Mouse (Mus musculus) limb, embryonic 13.5 days (tissue): ENCODE data around the gene Sik3. TPM values are rescaled to one million over a fixed set of nuclear protein-coding genes. Genes with fewer than 3 reads are reported as not detected.

Experiments
- ATAC-seq: fragments of 200-750 bp; cut with Nextera tagmentation; 2 replicates; pipeline ENCODE4 v1.8.0; 2017; ENCODE audit warnings: low read depth, moderate number of reproducible peaks, moderate TSS enrichment; ENCODE audit not compliant: low FRiP score
- H3K27ac ChIP-seq: fragments of 300-500 bp; sonication (generic); 2 replicates; pipeline ENCODE4 v1.5.1; 2015; ENCODE audit warnings: inconsistent platforms, mild to moderate bottlenecking, moderate library complexity
- H3K27me3 ChIP-seq: fragments of 300-500 bp; sonication (generic); 2 replicates; pipeline ENCODE4 v1.6.1; 2015; ENCODE audit warnings: mild to moderate bottlenecking, inconsistent platforms
- H3K36me3 ChIP-seq: fragments of 300-500 bp; sonication (generic); 2 replicates; pipeline ENCODE4 v1.6.1; 2015; ENCODE audit warnings: inconsistent platforms, mild to moderate bottlenecking, moderate library complexity
- H3K4me1 ChIP-seq: fragments of 300-500 bp; sonication (generic); 2 replicates; pipeline ENCODE4 v1.6.1; 2015; ENCODE audit warnings: inconsistent platforms
- H3K4me2 ChIP-seq: fragments of 300-500 bp; sonication (generic); replicated peaks from 2 replicates; pipeline ENCODE4 v1.6.1; 2015; ENCODE audit warnings: inconsistent platforms, mild to moderate bottlenecking, moderate library complexity
- H3K4me3 ChIP-seq: fragments of 300-500 bp; sonication (generic); 2 replicates; pipeline ENCODE4 v1.5.1; 2015; ENCODE audit warnings: moderate library complexity, mild to moderate bottlenecking, inconsistent platforms
- H3K9ac ChIP-seq: fragments of 300-500 bp; sonication (generic); 2 replicates; pipeline ENCODE4 v1.6.1; 2015; ENCODE audit warnings: mild to moderate bottlenecking, inconsistent platforms
- H3K9me3 ChIP-seq: fragments of 300-500 bp; sonication (generic); 2 replicates; pipeline ENCODE4 v1.6.1; 2016; ENCODE audit warnings: inconsistent platforms
- WGBS: fragments of 180-500 bp; shearing (Covaris S2); methylation state at CpG from one replicate; pipeline ENCODE4 v1.1.7; 2015; 5-methylcytosine and 5-hydroxymethylcytosine counted together
- polyA plus RNA-seq: library from polyadenylated mRNA; unstranded; fragments of >200 nt; fragmentation: Nextera tagmentation; extraction: Ambion mirVana; gene quantifications from 2 replicates; pipeline ENCODE4 v1.2.1, GENCODE M21; 2015

Gene Sik3
- polyA plus RNA-seq, 1 experiment from 2014 or later, result 8.2 TPM

GRCm38 (mm10) chr9:46066711-46067110 is 54.1 kb downstream of the Sik3 start:
- Histone ChIP-seq H3K4me3 (no peak overlapping the region), H3K9me3 (no peaks in the 10 kb centered on the region), H3K9ac (no peak overlapping the region), H3K4me2 (no peak overlapping the region), H3K27ac (no peak overlapping the region), H3K27me3 (no peaks in the 10 kb centered on the region), H3K4me1 (peaks cover 42% of the 10 kb centered on the region), H3K36me3 (no peaks in the 10 kb centered on the region)
- 70% methylated on average over 4 of the region's 4 CpGs for WGBS
- ATAC-seq, result no peak

- peaks cover 43% of the 10 kb centered on the region for H3K4me1 ChIP-seq
- no peaks in the 10 kb centered on the region for H3K36me3 ChIP-seq
- H3K4me2 ChIP-seq, result no peak overlapping the region
- H3K9ac ChIP-seq, result no peak overlapping the region
- H3K9me3 ChIP-seq, result no peaks in the 10 kb centered on the region
- WGBS, result 38% methylated on average over 7 of the region's 7 CpGs
- peak overlapping the region; percentile 28; the same call in 1 of the 2 replicates for H3K27ac ChIP-seq
- H3K27me3 ChIP-seq, result no peaks in the 10 kb centered on the region
- H3K4me3 ChIP-seq, result no peak overlapping the region
- 0 out of 2 replicates have a peak, but pooled peaks have one; percentile 48 for ATAC-seq
Observed at GRCm38 (mm10) chr9:46067691-46068090, 55.1 kb downstream of the Sik3 start.

GRCm38 (mm10) chr9:46069013-46069412 is 56.4 kb downstream of the Sik3 start:
- no peak overlapping the region for H3K9ac ChIP-seq
- H3K4me2 ChIP-seq, result no peak overlapping the region
- ATAC-seq, result no peak
- H3K4me1 ChIP-seq, result peaks cover 50% of the 10 kb centered on the region
- no peaks in the 10 kb centered on the region for H3K27me3 ChIP-seq
- H3K36me3 ChIP-seq, result no peaks in the 10 kb centered on the region
- no peak overlapping the region for H3K4me3 ChIP-seq
- WGBS, result 81% methylated on average over 4 of the region's 4 CpGs
- H3K9me3 ChIP-seq, result no peaks in the 10 kb centered on the region
- H3K27ac ChIP-seq, result no peak overlapping the region

- H3K9me3 ChIP-seq, result no peaks in the 10 kb centered on the region
- H3K4me1 ChIP-seq, result peaks cover 43% of the 10 kb centered on the region
- ATAC-seq, result no peak
- 66% methylated on average over 9 of the region's 9 CpGs for WGBS
- no peaks in the 10 kb centered on the region for H3K36me3 ChIP-seq
- H3K9ac ChIP-seq, result no peak overlapping the region
- H3K27me3 ChIP-seq, result no peaks in the 10 kb centered on the region
- H3K4me2 ChIP-seq, result no peak overlapping the region
- H3K4me3 ChIP-seq, result no peak overlapping the region
- no peak overlapping the region for H3K27ac ChIP-seq
Observed at GRCm38 (mm10) chr9:46072101-46072835, 59.6 kb downstream of the Sik3 start.

GRCm38 (mm10) chr9:46073443-46073842 is 60.8 kb downstream of the Sik3 start:
- Histone ChIP-seq H3K27ac (no peak overlapping the region), H3K27me3 (no peaks in the 10 kb centered on the region)
- 54% methylated on average over 3 of the region's 3 CpGs for WGBS

GRCm38 (mm10) chr9:46075578-46075977 is 63.0 kb downstream of the Sik3 start:
- no peak for ATAC-seq
- no peaks in the 10 kb centered on the region for H3K36me3 ChIP-seq
- H3K4me1 ChIP-seq, result peaks cover 23% of the 10 kb centered on the region
- H3K27me3 ChIP-seq, result no peaks in the 10 kb centered on the region
- H3K4me3 ChIP-seq, result no peak overlapping the region
- 72% methylated on average over 2 of the region's 2 CpGs for WGBS
- no peak overlapping the region for H3K27ac ChIP-seq
- H3K9me3 ChIP-seq, result no peaks in the 10 kb centered on the region
- no peak overlapping the region for H3K4me2 ChIP-seq
- no peak overlapping the region for H3K9ac ChIP-seq

More at GRCm38 (mm10) chr9:46073443-46073842, 60.8 kb downstream of the Sik3 start:
- H3K9me3 ChIP-seq, result no peaks in the 10 kb centered on the region
- H3K4me3 ChIP-seq, result no peak overlapping the region
- no peak overlapping the region for H3K9ac ChIP-seq
- H3K4me1 ChIP-seq, result peaks cover 35% of the 10 kb centered on the region
- H3K36me3 ChIP-seq, result no peaks in the 10 kb centered on the region
- no peak for ATAC-seq
- H3K4me2 ChIP-seq, result no peak overlapping the region

GRCm38 (mm10) chr9:46082381-46082821 is 69.8 kb downstream of the Sik3 start:
- Histone ChIP-seq H3K36me3 (no peaks in the 10 kb centered on the region), H3K4me1 (peaks cover 15% of the 10 kb centered on the region), H3K27ac (no peak overlapping the region), H3K9ac (no peak overlapping the region), H3K27me3 (no peaks in the 10 kb centered on the region), H3K4me3 (no peak overlapping the region), H3K4me2 (no peak overlapping the region), H3K9me3 (no peaks in the 10 kb centered on the region)
- WGBS, result 58% methylated on average over 6 of the region's 6 CpGs
- ATAC-seq, result no peak

GRCm38 (mm10) chr9:46083490-46083893 is 70.9 kb downstream of the Sik3 start:
- Histone ChIP-seq H3K4me1 (peaks cover 15% of the 10 kb centered on the region), H3K9ac (no peak overlapping the region), H3K4me2 (no peak overlapping the region), H3K27me3 (no peaks in the 10 kb centered on the region), H3K9me3 (no peaks in the 10 kb centered on the region), H3K36me3 (no peaks in the 10 kb centered on the region), H3K27ac (no peak overlapping the region), H3K4me3 (no peak overlapping the region)
- 91% methylated on average over 7 of the region's 7 CpGs for WGBS
- ATAC-seq, result no peak

- Histone ChIP-seq H3K36me3 (no peaks in the 10 kb centered on the region), H3K27me3 (no peaks in the 10 kb centered on the region), H3K9ac (no peak overlapping the region), H3K4me2 (no peak overlapping the region), H3K4me3 (no peak overlapping the region), H3K27ac (no peak overlapping the region), H3K4me1 (peaks cover 15% of the 10 kb centered on the region), H3K9me3 (no peaks in the 10 kb centered on the region)
- 38% methylated on average over 6 of the region's 7 CpGs for WGBS
- ATAC-seq, result no peak
Observed at GRCm38 (mm10) chr9:46085898-46086297, 73.3 kb downstream of the Sik3 start.

GRCm38 (mm10) chr9:46086826-46087225 is 74.2 kb downstream of the Sik3 start:
- WGBS, result 67% methylated on average over 3 of the region's 3 CpGs
- H3K4me3 ChIP-seq, result no peak overlapping the region
- peaks cover 13% of the 10 kb centered on the region for H3K4me1 ChIP-seq
- no peak overlapping the region for H3K27ac ChIP-seq
- no peaks in the 10 kb centered on the region for H3K9me3 ChIP-seq
- H3K27me3 ChIP-seq, result no peaks in the 10 kb centered on the region
- ATAC-seq, result no peak
- no peak overlapping the region for H3K4me2 ChIP-seq
- no peaks in the 10 kb centered on the region for H3K36me3 ChIP-seq
- no peak overlapping the region for H3K9ac ChIP-seq

- H3K9ac ChIP-seq, result no peak overlapping the region
- no peaks in the 10 kb centered on the region for H3K36me3 ChIP-seq
- H3K4me1 ChIP-seq, result peaks cover 8% of the 10 kb centered on the region
- H3K9me3 ChIP-seq, result no peaks in the 10 kb centered on the region
- H3K4me3 ChIP-seq, result no peak overlapping the region
- H3K4me2 ChIP-seq, result no peak overlapping the region
- 68% methylated on average over 5 of the region's 5 CpGs for WGBS
- no peak overlapping the region for H3K27ac ChIP-seq
- ATAC-seq, result no peak
- H3K27me3 ChIP-seq, result no peaks in the 10 kb centered on the region
Observed at GRCm38 (mm10) chr9:46087461-46087860, 74.8 kb downstream of the Sik3 start.

GRCm38 (mm10) chr9:46088722-46089121 is 76.1 kb downstream of the Sik3 start:
- peaks cover 5% of the 10 kb centered on the region for H3K4me1 ChIP-seq
- H3K4me3 ChIP-seq, result no peak overlapping the region
- 85% methylated on average over 10 of the region's 10 CpGs for WGBS
- no peaks in the 10 kb centered on the region for H3K9me3 ChIP-seq
- no peak overlapping the region for H3K4me2 ChIP-seq
- ATAC-seq, result no peak
- H3K27me3 ChIP-seq, result no peaks in the 10 kb centered on the region
- no peak overlapping the region for H3K27ac ChIP-seq
- H3K36me3 ChIP-seq, result no peaks in the 10 kb centered on the region
- H3K9ac ChIP-seq, result no peak overlapping the region

- peaks cover 5% of the 10 kb centered on the region for H3K4me1 ChIP-seq
- no peak overlapping the region for H3K27ac ChIP-seq
- H3K27me3 ChIP-seq, result no peaks in the 10 kb centered on the region
- no peak overlapping the region for H3K9ac ChIP-seq
- no peak for ATAC-seq
- H3K4me3 ChIP-seq, result no peak overlapping the region
- WGBS, result 43% methylated on average over 4 of the region's 4 CpGs
- no peaks in the 10 kb centered on the region for H3K9me3 ChIP-seq
- H3K4me2 ChIP-seq, result no peak overlapping the region
- H3K36me3 ChIP-seq, result no peaks in the 10 kb centered on the region
Observed at GRCm38 (mm10) chr9:46090066-46090465, 77.4 kb downstream of the Sik3 start.
